Mouse (Mus musculus) brain, embryonic 14.5 days (tissue): ENCODE measurements around the gene Zfp947.
"Not testable (repeated sequence)": the region's sequence is repeated elsewhere in the genome, so short reads cannot be mapped to it uniquely, and the experiment has no call there.

Experiments used
- CTCF ChIP-seq: fragments of 200-500 bp; IDR thresholded peaks from 2 replicates; pipeline ENCODE4 v1.5.1; 2012; ENCODE audit warnings: inconsistent platforms, mild to moderate bottlenecking, moderate library complexity, borderline replicate concordance; ENCODE audit not compliant: insufficient read depth, insufficient read length; ENCODE audit errors: extremely low read depth
- POLR2A ChIP-seq: fragments of 200-500 bp; IDR thresholded peaks from 2 replicates; pipeline ENCODE4 v1.6.1; 2012; ENCODE audit warnings: mild to moderate bottlenecking, inconsistent platforms, borderline replicate concordance; ENCODE audit not compliant: poor library complexity, insufficient read depth, insufficient read length, severe bottlenecking; ENCODE audit errors: extremely low read depth

DNA sequence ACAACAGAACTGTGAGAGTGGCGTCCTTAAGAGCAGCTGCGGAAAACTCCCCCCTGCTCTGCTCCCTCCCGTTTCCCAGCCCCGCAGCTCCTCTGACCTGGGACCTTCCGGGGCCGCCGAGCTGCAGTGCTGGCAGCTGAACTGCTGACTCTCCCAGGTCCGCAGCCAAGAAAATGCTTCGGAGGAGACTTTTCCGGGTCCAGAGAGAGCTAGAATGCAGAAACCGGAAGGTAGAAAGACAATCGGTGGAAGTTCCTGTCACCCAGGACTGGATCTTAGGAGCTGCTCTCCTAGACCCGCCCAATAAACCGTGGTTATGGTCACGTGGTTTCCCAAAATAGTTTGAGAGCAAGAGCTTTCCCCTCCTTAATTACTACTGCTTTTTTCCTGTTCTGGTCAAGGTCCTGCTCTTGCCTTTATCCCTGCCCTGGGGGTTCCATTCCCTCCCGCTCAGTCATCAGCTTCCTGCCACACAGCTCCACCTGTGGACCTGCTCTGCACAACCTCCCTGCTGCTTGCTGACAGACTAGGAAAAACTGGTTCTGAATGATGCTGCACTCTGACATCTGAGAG lies at the start of gene Zfp947:
- not testable (repeated sequence) for TF ChIP-seq CTCF, POLR2A
